In the genomic region with DNA sequence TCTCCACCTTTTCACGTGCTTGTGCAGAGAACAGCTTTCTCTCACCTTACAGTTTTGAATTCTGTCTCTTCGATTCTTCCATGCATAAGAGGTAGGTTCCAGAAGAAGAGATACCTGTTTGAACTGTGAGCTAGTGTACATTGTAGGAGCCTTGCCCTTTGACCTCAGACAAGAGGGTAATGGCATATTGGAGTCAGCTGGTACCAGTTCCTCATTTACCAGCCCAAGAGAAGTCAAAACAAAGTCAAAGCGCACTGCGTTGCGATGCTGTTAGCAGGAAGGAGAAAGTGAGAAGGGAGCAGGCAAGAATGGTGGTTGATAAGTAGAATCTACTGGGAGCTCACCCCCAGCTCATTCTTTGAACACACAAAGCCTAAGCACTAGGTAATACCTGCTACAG, we compare ENCODE assay signal across 18 mouse cellular contexts. TPM values are rescaled to one million over a fixed set of nuclear protein-coding genes. Genes with fewer than 3 reads are reported as not detected.
"Had no signal": no experiment of that assay in that cellular context is flagged by ENCODE, and none has a peak within 500 bp of the region (broad histone marks: within the 10 kb centered on the region; RNA-seq: fewer than 3 reads in every experiment).

No protein-coding gene starts in this region.

- H3K36me3 ChIP-seq: limb, embryonic 15.5 days; midbrain, embryonic 10.5 days; midbrain, embryonic 15.5 days; neural tube, embryonic 13.5 days had no signal

- H3K4me3 ChIP-seq: left cerebral cortex, adult 2 months; limb, embryonic 15.5 days; midbrain, embryonic 10.5 days; midbrain, embryonic 15.5 days; neural tube, embryonic 13.5 days had no signal

- ATAC-seq: midbrain, embryonic 15.5 days had no signal

- DNase-seq: kidney, adult 11 months; kidney, postnatal 14 days; lung, adult 18-20 months; right cerebral cortex, adult 18-20 months; right cerebral cortex, postnatal 25 days; thymus, postnatal 4 days had no signal

- H3K9me3 ChIP-seq: limb, embryonic 15.5 days; midbrain, embryonic 10.5 days; midbrain, embryonic 15.5 days; neural tube, embryonic 13.5 days had no signal

- H3K9ac ChIP-seq: limb, embryonic 15.5 days; liver, embryonic 14.5 days; midbrain, embryonic 15.5 days; neural tube, embryonic 13.5 days had no signal

- H3K4me2 ChIP-seq: limb, embryonic 15.5 days; midbrain, embryonic 15.5 days; neural tube, embryonic 13.5 days had no signal

- H3K27ac ChIP-seq: left cerebral cortex, adult 2 months; limb, embryonic 15.5 days; liver, embryonic 14.5 days; midbrain, embryonic 10.5 days; midbrain, embryonic 15.5 days; neural tube, embryonic 13.5 days had no signal

- H3K27me3 ChIP-seq: limb, embryonic 15.5 days; midbrain, embryonic 15.5 days had no signal

RNA-seq across cellular contexts. Expression of gene 5330417H12Rik, which starts 43.6 kb away (rescaled TPM):
- total RNA-seq: layer of hippocampus, postnatal 25 days; left cerebral cortex, adult 2 months; left cerebral cortex, postnatal 14 days had no signal
- polyA plus RNA-seq: kidney, embryonic 14.5 days; limb, embryonic 11.5 days; limb, embryonic 15.5 days; liver, embryonic 14.5 days; lung, embryonic 16.5 days; midbrain, embryonic 10.5 days; midbrain, embryonic 15.5 days; neural tube, embryonic 13.5 days; stomach, embryonic 16.5 days had no signal
